Mouse (Mus musculus): ENCODE measurements around the gene Sstr5.

The Sstr5 gene

GRCm38 (mm10) chr17:25475946-25476744 lies 20.9 kb downstream of the Sstr5 start:
- in situ Hi-C loops (cut with MboI; ENCODE audit: unreplicated experiment in 2 of 2): loop anchor here (5.0 kb wide), 1 partner anchor 221 kb away; no protein-coding TSS in a partner anchor

- in situ Hi-C loops (cut with MboI; ENCODE audit: unreplicated experiment in 2 of 2): loop anchor here (5.0 kb wide), 3 partner anchors 72 to 223 kb away; no protein-coding TSS in a partner anchor
Observed at GRCm38 (mm10) chr17:25474330-25475077, 22.6 kb downstream of the Sstr5 start.

- in situ Hi-C loops (cut with MboI; ENCODE audit: unreplicated experiment in 2 of 2): loop anchor here (5.0 kb wide), 2 partner anchors 70 to 75 kb away; no protein-coding TSS in a partner anchor
Observed at GRCm38 (mm10) chr17:25472044-25472443, 25.0 kb downstream of the Sstr5 start.

GRCm38 (mm10) chr17:25471418-25471817 lies 25.7 kb downstream of the Sstr5 start:
- in situ Hi-C loops (cut with MboI; ENCODE audit: unreplicated experiment in 2 of 2): loop anchor here (5.0 kb wide), 2 partner anchors 69 to 74 kb away; no protein-coding TSS in a partner anchor

GRCm38 (mm10) chr17:25469798-25470197 lies 27.3 kb downstream of the Sstr5 start:
- in situ Hi-C loops (cut with MboI; ENCODE audit: unreplicated experiment in 2 of 2): loop anchor here (5.0 kb wide), 2 partner anchors 67 to 72 kb away; no protein-coding TSS in a partner anchor

- in situ Hi-C loops (cut with MboI; ENCODE audit: unreplicated experiment in 2 of 2): no loop called here
Observed at GRCm38 (mm10) chr17:25468301-25468700, 28.8 kb downstream of the Sstr5 start.

- in situ Hi-C loops (cut with MboI; ENCODE audit: unreplicated experiment in 2 of 2): no loop called here
Observed at GRCm38 (mm10) chr17:25467781-25468180, 29.3 kb downstream of the Sstr5 start.

GRCm38 (mm10) chr17:25466257-25466656 lies 30.8 kb downstream of the Sstr5 start:
- in situ Hi-C loops (cut with MboI; ENCODE audit: unreplicated experiment in 2 of 2): no loop called here

- in situ Hi-C loops (cut with MboI; ENCODE audit: unreplicated experiment in 2 of 2): no loop called here
Observed at GRCm38 (mm10) chr17:25464091-25464490, 33.0 kb downstream of the Sstr5 start.

GRCm38 (mm10) chr17:25463326-25463945 lies 33.7 kb downstream of the Sstr5 start:
- in situ Hi-C loops (cut with MboI; ENCODE audit: unreplicated experiment in 2 of 2): no loop called here

- in situ Hi-C loops (cut with MboI; ENCODE audit: unreplicated experiment in 2 of 2): no loop called here
Observed at GRCm38 (mm10) chr17:25462236-25462875, 34.7 kb downstream of the Sstr5 start.

- in situ Hi-C loops (cut with MboI; ENCODE audit: unreplicated experiment in 2 of 2): no loop called here
Observed at GRCm38 (mm10) chr17:25456540-25456939, 40.5 kb downstream of the Sstr5 start.

GRCm38 (mm10) chr17:25454272-25454671 lies 42.8 kb downstream of the Sstr5 start, which contains the start of gene Tekt4:
Tekt4 (plus strand) TSS chr17:25454615.
- in situ Hi-C loops (cut with MboI; ENCODE audit: unreplicated experiment in 2 of 2): no loop called here

- in situ Hi-C loops (cut with MboI; ENCODE audit: unreplicated experiment in 2 of 2): no loop called here
Observed at GRCm38 (mm10) chr17:25452246-25452965, 44.7 kb downstream of the Sstr5 start.

GRCm38 (mm10) chr17:25450329-25450728 lies 46.8 kb downstream of the Sstr5 start:
- in situ Hi-C loops (cut with MboI; ENCODE audit: unreplicated experiment in 2 of 2): no loop called here

GRCm38 (mm10) chr17:25447865-25448264 lies 49.2 kb downstream of the Sstr5 start:
- in situ Hi-C loops (cut with MboI; ENCODE audit: unreplicated experiment in 2 of 2): no loop called here

- in situ Hi-C loops (cut with MboI; ENCODE audit: unreplicated experiment in 2 of 2): no loop called here
Observed at GRCm38 (mm10) chr17:25445841-25446240, 51.2 kb downstream of the Sstr5 start.

- in situ Hi-C loops (cut with MboI; ENCODE audit: unreplicated experiment in 2 of 2): no loop called here
Observed at GRCm38 (mm10) chr17:25445074-25445473, 52.0 kb downstream of the Sstr5 start.

- in situ Hi-C loops (cut with MboI; ENCODE audit: unreplicated experiment in 2 of 2): no loop called here
Observed at GRCm38 (mm10) chr17:25442889-25443288, 54.2 kb downstream of the Sstr5 start.

- in situ Hi-C loops (cut with MboI; ENCODE audit: unreplicated experiment in 2 of 2): no loop called here
Observed at GRCm38 (mm10) chr17:25441417-25441816, 55.7 kb downstream of the Sstr5 start.

Measured in v-Abl transformed pro-B cells (cell line).